Mouse (Mus musculus) ES-Bruce4 (cell line): ENCODE measurements around the gene Sox5. TPM values are rescaled to one million over a fixed set of nuclear protein-coding genes. Genes with fewer than 3 reads are reported as not detected.
"Not testable (repeated sequence)": the region's sequence is repeated elsewhere in the genome, so short reads cannot be mapped to it uniquely, and the experiment has no call there.

ENCODE experiments used
- H3K27ac ChIP-seq: 2 replicates; pipeline ENCODE4 v1.5.1; 2012; ENCODE audit warnings: low read length, inconsistent platforms; ENCODE audit not compliant: insufficient read depth
- H3K27me3 ChIP-seq: 2 replicates; pipeline ENCODE4 v1.6.1; 2012; ENCODE audit warnings: mild to moderate bottlenecking, low read length, inconsistent platforms; ENCODE audit not compliant: control insufficient read depth, poor library complexity, insufficient read depth, severe bottlenecking
- H3K36me3 ChIP-seq: 2 replicates; pipeline ENCODE4 v1.6.1; 2012; ENCODE audit warnings: inconsistent platforms, mild to moderate bottlenecking, low read length, moderate library complexity; ENCODE audit not compliant: control insufficient read depth, poor library complexity, insufficient read depth, severe bottlenecking
- H3K4me1 ChIP-seq: one replicate; pipeline ENCODE4 v1.8.1; 2011; ENCODE audit warnings: low read length; ENCODE audit not compliant: control insufficient read depth, insufficient read depth
- H3K4me3 ChIP-seq: 2 replicates; pipeline ENCODE4 v1.5.1; 2011; ENCODE audit warnings: low read depth, mild to moderate bottlenecking, low read length
- H3K9ac ChIP-seq: 2 replicates; pipeline ENCODE4 v1.6.1; 2012; ENCODE audit warnings: low read depth, mild to moderate bottlenecking, inconsistent platforms; ENCODE audit not compliant: poor library complexity, severe bottlenecking
- H3K9me3 ChIP-seq: replicated peaks from 2 replicates; pipeline ENCODE4 v1.6.1; 2012; ENCODE audit warnings: mild to moderate bottlenecking, low read length, inconsistent platforms; ENCODE audit not compliant: control insufficient read depth, poor library complexity, insufficient read depth, severe bottlenecking
- CTCF ChIP-seq: IDR thresholded peaks from one replicate; pipeline ENCODE4 v1.8.1; 2011; ENCODE audit warnings: low read depth, low read length
- EP300 ChIP-seq: IDR thresholded peaks from 2 replicates; pipeline ENCODE4 v1.6.1; 2011; ENCODE audit warnings: low read depth, low read length; ENCODE audit not compliant: insufficient read depth
- POLR2A ChIP-seq: IDR thresholded peaks from one replicate; pipeline ENCODE4 v1.8.1; 2011; ENCODE audit warnings: low read length; ENCODE audit not compliant: insufficient read depth
- polyA plus RNA-seq: library from polyadenylated mRNA; stranded (reverse); fragments of >200 nt; gene quantifications from 2 replicates; pipeline ENCODE4 v1.2.4, GENCODE M21; 2011; ENCODE audit warnings: low read depth; ENCODE audit not compliant: missing spikeins, insufficient read depth, insufficient read length

Sox5 gene
- polyA plus RNA-seq, 1 experiment = not detected

- TF ChIP-seq CTCF (no peak), EP300 (no peak), POLR2A (no peak)
- Histone ChIP-seq H3K27ac (no peak overlapping the region), H3K9ac (no peak overlapping the region), H3K27me3 (no peaks in the 10 kb centered on the region), H3K9me3 (no peaks in the 10 kb centered on the region), H3K4me1 (no peaks in the 10 kb centered on the region), H3K36me3 (no peaks in the 10 kb centered on the region), H3K4me3 (no peak overlapping the region)
These were observed 585.8 kb downstream of the Sox5 start for GRCm38 (mm10) chr6:144195934-144196333.

- H3K4me3 ChIP-seq = no peak overlapping the region
- H3K9me3 ChIP-seq = no peaks in the 10 kb centered on the region; the same call in 1 of the 2 replicates
- no peaks in the 10 kb centered on the region for H3K36me3 ChIP-seq
- no peaks in the 10 kb centered on the region for H3K4me1 ChIP-seq
- TF ChIP-seq EP300 (no peak), CTCF (no peak), POLR2A (no peak)
- no peak overlapping the region for H3K9ac ChIP-seq
- H3K27ac ChIP-seq = no peak overlapping the region
- H3K27me3 ChIP-seq = no peaks in the 10 kb centered on the region; the same call in 1 of the 2 replicates
These were observed 598.7 kb downstream of the Sox5 start for GRCm38 (mm10) chr6:144183087-144183486.

- not testable (repeated sequence) for H3K9ac ChIP-seq, H3K4me3 ChIP-seq, H3K27me3 ChIP-seq, H3K36me3 ChIP-seq, H3K27ac ChIP-seq, H3K9me3 ChIP-seq, H3K4me1 ChIP-seq
These were observed 599.3 kb downstream of the Sox5 start for GRCm38 (mm10) chr6:144182429-144182828.

GRCm38 (mm10) chr6:144181083-144181866, 600.5 kb downstream of the Sox5 start:
- no peak overlapping the region for H3K9ac ChIP-seq

DNA sequence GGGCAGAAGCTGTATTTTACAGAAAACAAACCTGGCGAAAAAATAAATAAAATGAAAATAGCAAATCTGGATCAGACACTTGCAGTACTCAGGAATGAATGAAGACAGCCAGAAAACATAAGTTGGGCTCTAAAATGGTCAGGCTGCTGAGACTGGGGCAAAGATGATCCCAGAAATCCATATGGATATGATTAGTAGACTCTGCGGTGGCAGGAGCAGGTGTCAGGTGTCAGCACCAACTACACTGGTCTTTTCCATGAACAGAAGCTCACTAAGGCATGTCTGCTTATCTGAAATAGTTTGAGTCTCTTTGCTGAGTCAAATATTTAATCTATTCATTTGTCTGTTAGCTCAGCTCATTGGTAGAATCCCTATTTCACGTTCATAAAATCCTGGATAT, 602.7 kb downstream of the Sox5 start:
- Histone ChIP-seq H3K27me3 (no peaks in the 10 kb centered on the region; the same call in 1 of the 2 replicates), H3K9me3 (no peaks in the 10 kb centered on the region; the same call in 1 of the 2 replicates), H3K9ac (no peak overlapping the region), H3K4me3 (no peak overlapping the region), H3K27ac (no peak overlapping the region), H3K36me3 (no peaks in the 10 kb centered on the region), H3K4me1 (no peaks in the 10 kb centered on the region)
- TF ChIP-seq CTCF (no peak), POLR2A (no peak), EP300 (no peak)

More at GRCm38 (mm10) chr6:144181083-144181866, 600.5 kb downstream of the Sox5 start:
- Histone ChIP-seq H3K4me1 (no peaks in the 10 kb centered on the region), H3K27me3 (no peaks in the 10 kb centered on the region; the same call in 1 of the 2 replicates), H3K9me3 (no peaks in the 10 kb centered on the region; the same call in 1 of the 2 replicates), H3K36me3 (no peaks in the 10 kb centered on the region), H3K4me3 (no peak overlapping the region), H3K27ac (no peak overlapping the region)
- TF ChIP-seq POLR2A (no peak), CTCF (no peak), EP300 (no peak)

DNA sequence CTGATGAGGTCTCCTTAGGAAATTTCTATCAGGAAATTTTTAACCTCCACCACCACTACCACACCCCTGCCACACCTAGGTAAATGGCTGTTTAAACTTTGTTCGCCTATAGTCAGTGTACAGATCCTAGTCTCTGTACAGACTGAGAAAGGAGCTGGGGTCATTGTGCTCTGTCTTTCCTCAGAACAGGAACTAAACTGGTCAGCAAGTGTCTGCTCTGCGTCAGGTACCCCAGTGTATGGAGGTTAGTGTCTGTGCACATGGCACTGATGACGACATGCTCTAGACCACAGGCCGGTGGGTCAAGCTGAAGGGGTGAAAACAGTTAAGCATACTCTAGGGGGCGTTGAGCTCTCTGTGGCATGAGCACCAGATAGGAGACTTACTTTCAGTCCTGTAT, 605.1 kb downstream of the Sox5 start:
- Histone ChIP-seq H3K27me3 (no peaks in the 10 kb centered on the region; the same call in 1 of the 2 replicates), H3K27ac (no peak overlapping the region), H3K4me3 (no peak overlapping the region), H3K4me1 (no peaks in the 10 kb centered on the region), H3K36me3 (no peaks in the 10 kb centered on the region), H3K9ac (no peak overlapping the region), H3K9me3 (no peaks in the 10 kb centered on the region)
- TF ChIP-seq CTCF (no peak), POLR2A (no peak), EP300 (no peak)
